Mouse (Mus musculus) limb, embryonic 12.5 days (tissue): ENCODE results near the gene Tacr1. TPM values are rescaled to one million over a fixed set of nuclear protein-coding genes. Genes with fewer than 3 reads are reported as not detected.

Source experiments
- ATAC-seq: fragments of 200-750 bp; cut with Nextera tagmentation; 2 replicates; pipeline ENCODE4 v1.8.0; 2017; ENCODE audit warnings: low read depth, moderate TSS enrichment; ENCODE audit not compliant: insufficient number of reproducible peaks, insufficient read depth, low FRiP score, low TSS enrichment
- H3K27ac ChIP-seq: fragments of 300-500 bp; sonication (generic); 2 replicates; pipeline ENCODE4 v1.5.1; 2016; ENCODE audit warnings: mild to moderate bottlenecking, moderate library complexity
- H3K27me3 ChIP-seq: fragments of 300-500 bp; sonication (generic); 2 replicates; pipeline ENCODE4 v1.6.1; 2016; ENCODE audit warnings: mild to moderate bottlenecking, moderate library complexity
- H3K36me3 ChIP-seq: fragments of 300-500 bp; sonication (generic); 2 replicates; pipeline ENCODE4 v1.6.1; 2016; ENCODE audit warnings: mild to moderate bottlenecking, moderate library complexity
- H3K4me1 ChIP-seq: fragments of 300-500 bp; sonication (generic); replicated peaks from 2 replicates; pipeline ENCODE4 v1.6.1; 2016
- H3K4me2 ChIP-seq: fragments of 300-500 bp; sonication (generic); 2 replicates; pipeline ENCODE4 v1.6.1; 2016; ENCODE audit warnings: mild to moderate bottlenecking, moderate library complexity
- H3K4me3 ChIP-seq: fragments of 300-500 bp; sonication (generic); replicated peaks from 2 replicates; pipeline ENCODE4 v1.5.1; 2016; ENCODE audit warnings: mild to moderate bottlenecking
- H3K9ac ChIP-seq: fragments of 300-500 bp; sonication (generic); replicated peaks from 2 replicates; pipeline ENCODE4 v1.6.1; 2016; ENCODE audit warnings: mild to moderate bottlenecking, moderate library complexity
- H3K9me3 ChIP-seq: fragments of 300-500 bp; sonication (generic); 2 replicates; pipeline ENCODE4 v1.6.1; 2016; ENCODE audit warnings: mild to moderate bottlenecking, moderate library complexity
- WGBS: fragments of 180-500 bp; shearing (Covaris S2); methylation state at CpG from one replicate; pipeline ENCODE4 v1.1.7; 2016; 5-methylcytosine and 5-hydroxymethylcytosine counted together
- polyA plus RNA-seq: library from polyadenylated mRNA; unstranded; fragments of >200 nt; fragmentation: Nextera tagmentation; extraction: Ambion mirVana; gene quantifications from 2 replicates; pipeline ENCODE4 v1.2.1, GENCODE M21; 2016

Gene Tacr1
- polyA plus RNA-seq, 1 experiment from 2014 or later = 0.18 TPM

DNA sequence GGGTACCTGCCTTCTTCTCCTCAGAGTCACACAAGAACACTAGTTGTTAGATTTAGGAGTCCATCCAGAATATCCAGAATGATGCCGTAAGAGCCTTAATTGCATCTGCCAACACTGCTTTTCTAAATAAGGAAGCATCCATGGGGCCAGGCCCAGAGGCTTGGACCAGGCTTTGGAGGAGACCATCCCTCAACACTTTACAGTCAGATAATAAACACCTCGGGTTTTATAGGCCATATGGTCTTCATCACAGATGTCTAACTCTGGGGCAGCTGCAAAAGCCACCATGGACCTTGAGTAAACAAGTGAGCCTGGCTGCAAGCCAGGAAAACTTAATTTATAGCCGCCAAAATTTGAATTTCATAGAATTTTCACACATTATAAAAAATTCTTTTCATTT lies 53.1 kb downstream of the Tacr1 start:
- peak; percentile 90 for ATAC-seq
- H3K27me3 ChIP-seq = peaks cover 58% of the 10 kb centered on the region

DNA sequence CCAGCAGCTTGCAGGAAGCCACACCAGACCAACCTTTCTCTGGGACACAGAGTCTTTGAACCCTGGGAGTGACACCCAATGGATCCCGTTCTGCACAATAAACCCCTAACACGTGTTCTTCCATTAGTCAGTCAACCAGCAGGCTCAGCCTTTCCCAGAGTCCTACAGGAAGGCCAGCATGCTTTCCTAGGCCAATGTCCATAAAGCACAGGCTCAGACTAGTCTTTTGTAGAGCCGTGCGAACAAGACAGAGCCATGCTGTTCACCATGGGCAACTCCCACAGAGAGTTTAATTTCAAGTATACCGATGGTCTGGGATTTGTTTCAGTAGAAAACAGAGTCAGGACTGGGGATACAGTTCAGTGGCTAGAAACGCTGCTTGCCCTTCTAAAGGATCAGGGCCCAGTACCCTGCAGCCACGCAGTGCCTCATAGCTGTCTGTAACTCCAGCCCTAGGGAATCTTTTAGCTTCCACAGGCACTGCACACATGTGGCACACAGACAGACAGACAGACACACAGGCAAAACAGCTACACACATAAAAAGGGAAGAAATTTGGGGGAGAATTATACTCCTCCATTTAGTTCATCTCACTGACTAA lies 55.1 kb downstream of the Tacr1 start:
- no peak overlapping the region for H3K4me2 ChIP-seq
- no peak overlapping the region for H3K27ac ChIP-seq
- peaks cover 58% of the 10 kb centered on the region for H3K27me3 ChIP-seq
- no peak overlapping the region for H3K9ac ChIP-seq
- H3K4me3 ChIP-seq = no peak overlapping the region
- 0 out of 2 replicates have a peak, but pooled peaks have one; percentile 34 for ATAC-seq
- 50% methylated on average over 7 of the region's 7 CpGs for WGBS
- no peaks in the 10 kb centered on the region for H3K36me3 ChIP-seq
- peaks cover 27% of the 10 kb centered on the region for H3K4me1 ChIP-seq
- H3K9me3 ChIP-seq = no peaks in the 10 kb centered on the region

More for the DNA sequence above, 53.1 kb downstream of the Tacr1 start:
- H3K36me3 ChIP-seq = no peaks in the 10 kb centered on the region
- H3K4me3 ChIP-seq = no peak overlapping the region
- H3K9ac ChIP-seq = no peak overlapping the region
- H3K4me1 ChIP-seq = peaks cover 27% of the 10 kb centered on the region
- no peak overlapping the region for H3K4me2 ChIP-seq
- H3K27ac ChIP-seq = no peak overlapping the region
- no peaks in the 10 kb centered on the region for H3K9me3 ChIP-seq
- WGBS = 9% methylated on average over 3 of the region's 3 CpGs

DNA sequence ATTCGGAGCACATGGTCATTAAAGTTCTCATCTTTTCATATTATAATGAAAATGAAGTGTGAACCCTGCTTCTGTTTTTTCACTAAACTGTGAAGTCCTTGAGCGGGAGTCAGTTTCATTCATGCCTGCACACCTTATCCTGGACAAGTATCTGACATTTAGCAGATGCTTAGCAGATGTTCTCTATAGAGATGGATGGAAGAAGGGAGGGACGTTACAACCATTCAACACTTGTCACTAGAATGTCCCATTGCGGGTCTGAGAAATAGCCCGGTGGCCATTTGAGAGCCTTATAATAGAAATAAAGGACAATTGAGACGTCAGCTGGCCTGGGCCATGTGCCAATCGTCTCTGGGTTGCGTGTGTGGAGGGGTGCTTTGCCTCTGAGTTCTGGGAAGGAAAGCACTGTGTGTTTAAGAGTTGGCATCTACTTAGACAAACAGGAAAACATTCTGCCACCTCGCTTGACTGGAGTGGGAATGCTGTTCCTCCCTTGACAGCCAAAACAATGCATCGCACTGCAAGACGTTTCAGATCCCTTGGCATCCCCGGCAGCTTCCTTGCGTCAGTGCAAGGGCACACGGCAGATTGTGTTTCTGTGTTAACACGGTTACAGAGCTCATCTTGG lies 56.7 kb downstream of the Tacr1 start:
- Histone ChIP-seq H3K4me2 (no peak overlapping the region), H3K4me3 (no peak overlapping the region), H3K9ac (no peak overlapping the region), H3K9me3 (no peaks in the 10 kb centered on the region), H3K27me3 (peaks cover 45% of the 10 kb centered on the region), H3K36me3 (no peaks in the 10 kb centered on the region), H3K4me1 (peaks cover 27% of the 10 kb centered on the region), H3K27ac (no peak overlapping the region)
- no peak for ATAC-seq
- 78% methylated on average over 15 of the region's 15 CpGs for WGBS

DNA sequence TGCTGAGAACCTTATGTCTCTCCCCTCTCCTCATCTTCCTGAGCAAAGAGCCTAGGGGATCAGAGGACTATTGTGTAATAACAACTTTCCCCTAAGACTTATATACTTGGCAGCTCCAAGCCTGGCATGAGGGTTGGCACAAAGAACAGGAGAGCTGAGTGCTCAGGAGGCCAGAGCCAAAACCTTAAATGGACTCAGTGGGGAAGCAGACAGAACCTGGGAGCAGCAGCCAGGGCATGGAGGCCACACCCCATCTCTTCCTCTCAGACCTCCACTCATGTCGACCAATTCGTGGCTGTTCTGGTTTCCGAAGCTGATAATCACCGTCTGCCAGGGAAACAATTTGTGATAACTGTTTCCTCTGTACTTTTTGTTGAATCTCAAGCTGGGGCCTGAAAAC lies 61.0 kb downstream of the Tacr1 start:
- whole genome bisulfite sequencing = 78% methylated on average over 4 of the region's 4 CpGs
- Histone ChIP-seq H3K4me1 (no peaks in the 10 kb centered on the region), H3K4me3 (no peak overlapping the region), H3K9me3 (no peaks in the 10 kb centered on the region), H3K9ac (no peak overlapping the region), H3K27me3 (peaks cover 38% of the 10 kb centered on the region), H3K27ac (no peak overlapping the region), H3K4me2 (no peak overlapping the region), H3K36me3 (no peaks in the 10 kb centered on the region)
- no peak for ATAC-seq

DNA sequence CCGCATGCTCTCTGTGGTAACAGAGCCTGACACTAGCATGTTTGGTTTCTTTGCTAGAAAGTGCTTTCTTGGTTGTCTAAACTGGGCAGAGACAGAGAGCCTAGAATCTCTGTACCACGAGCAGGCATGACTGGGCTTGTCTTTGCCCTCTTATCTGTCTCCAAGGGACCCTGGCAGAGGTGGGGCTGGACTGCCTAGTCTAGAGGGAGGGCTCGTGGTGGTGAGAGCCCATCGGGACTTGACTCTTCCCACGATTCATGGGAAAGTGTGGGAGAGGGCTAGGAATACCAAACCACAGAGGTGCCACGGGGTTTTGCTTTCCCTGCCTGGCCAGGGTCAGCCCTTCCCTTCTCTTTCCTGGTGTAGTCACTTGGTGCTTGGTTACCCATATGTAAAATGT lies 72.3 kb downstream of the Tacr1 start:
- Histone ChIP-seq H3K27ac (no peak overlapping the region), H3K4me2 (no peak overlapping the region), H3K36me3 (no peaks in the 10 kb centered on the region), H3K9ac (no peak overlapping the region), H3K4me3 (no peak overlapping the region), H3K9me3 (no peaks in the 10 kb centered on the region), H3K27me3 (no peaks in the 10 kb centered on the region), H3K4me1 (no peaks in the 10 kb centered on the region)
- no peak for ATAC-seq
- WGBS = 76% methylated on average over 6 of the region's 6 CpGs

DNA sequence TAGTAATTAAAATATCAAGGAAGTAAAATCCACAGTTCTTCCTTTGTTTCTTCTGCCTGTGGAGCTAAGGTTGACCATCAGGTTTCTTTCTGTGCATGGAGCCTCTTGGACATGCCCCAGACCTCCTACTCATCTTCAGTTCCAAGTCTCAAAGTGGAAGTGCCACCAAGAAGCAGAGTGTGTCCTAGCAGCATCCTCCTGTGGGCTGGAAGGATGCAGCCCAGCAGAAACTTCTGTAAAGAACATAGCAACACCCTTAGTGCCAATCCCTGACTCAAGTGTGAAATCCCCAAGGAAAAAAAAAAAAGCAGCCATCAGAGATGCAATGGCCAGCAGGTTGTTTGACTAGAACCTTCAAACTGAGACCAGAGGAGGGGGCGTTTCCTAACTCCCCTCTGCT lies 81.7 kb downstream of the Tacr1 start:
- no peaks in the 10 kb centered on the region for H3K36me3 ChIP-seq

DNA sequence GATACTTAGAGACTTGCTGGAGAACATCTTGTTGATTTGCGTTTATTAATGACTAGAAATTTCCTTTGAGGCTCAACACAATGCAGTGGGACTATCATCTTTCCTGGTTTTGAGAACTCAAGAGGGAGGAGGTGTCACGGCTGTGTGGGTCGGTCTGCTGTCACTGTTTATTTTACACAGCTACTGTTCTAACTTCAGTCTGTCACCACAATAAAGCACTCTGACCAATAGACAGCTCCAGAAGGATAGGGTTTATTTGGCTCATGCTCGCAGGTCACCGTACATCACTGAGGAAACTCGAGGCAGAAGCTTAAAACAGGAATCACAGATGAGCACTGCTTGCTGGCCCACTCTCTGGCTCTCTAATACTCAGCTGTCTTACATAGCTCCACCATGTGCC lies 92.3 kb downstream of the Tacr1 start:
- Histone ChIP-seq H3K4me1 (no peaks in the 10 kb centered on the region), H3K4me2 (no peak overlapping the region), H3K27me3 (no peaks in the 10 kb centered on the region), H3K36me3 (no peaks in the 10 kb centered on the region), H3K27ac (no peak overlapping the region), H3K9me3 (0 out of 2 replicates have a peak, but pooled peaks cover 3% of the 10 kb centered on the region), H3K9ac (no peak overlapping the region), H3K4me3 (no peak overlapping the region)
- WGBS = 71% methylated on average over 6 of the region's 6 CpGs
- no peak for ATAC-seq

More for the DNA sequence above, 81.7 kb downstream of the Tacr1 start:
- WGBS = 88% methylated on average over 1 of the region's 1 CpGs
- Histone ChIP-seq H3K9me3 (no peaks in the 10 kb centered on the region), H3K4me2 (no peak overlapping the region), H3K4me3 (no peak overlapping the region), H3K27me3 (no peaks in the 10 kb centered on the region), H3K9ac (no peak overlapping the region), H3K4me1 (no peaks in the 10 kb centered on the region), H3K27ac (no peak overlapping the region)
- ATAC-seq = no peak

DNA sequence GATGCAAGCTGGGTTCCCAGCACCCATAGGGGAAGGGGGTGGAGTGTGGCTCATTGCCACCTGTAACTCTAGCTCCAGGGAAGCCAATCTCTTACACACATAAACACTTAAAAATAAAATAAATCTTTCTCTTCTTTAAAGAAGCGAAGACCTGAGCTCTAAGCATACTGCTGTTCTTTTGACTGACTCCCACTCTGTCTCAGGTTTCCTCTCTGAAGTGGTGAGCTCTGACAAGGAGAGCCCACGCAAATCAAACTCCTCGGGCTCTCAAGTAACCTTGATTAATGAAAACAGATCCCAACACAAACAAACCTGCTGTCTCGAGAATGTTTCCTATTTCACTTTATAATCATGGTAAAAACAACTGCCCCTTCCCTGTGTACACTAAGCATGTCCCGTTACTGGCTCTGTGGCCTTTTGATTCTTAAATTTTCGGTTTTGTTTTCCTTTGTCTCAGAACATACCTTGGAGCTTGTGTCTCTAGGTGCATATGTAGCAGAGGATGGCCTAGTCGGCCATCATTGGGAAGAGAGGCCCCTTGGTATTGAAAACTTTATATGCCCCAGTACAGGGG lies 108.8 kb downstream of the Tacr1 start:
- H3K27ac ChIP-seq = no peak overlapping the region
- H3K9ac ChIP-seq = no peak overlapping the region
- no peak for ATAC-seq
- H3K4me2 ChIP-seq = no peak overlapping the region
- H3K36me3 ChIP-seq = no peaks in the 10 kb centered on the region
- no peaks in the 10 kb centered on the region for H3K27me3 ChIP-seq
- H3K4me3 ChIP-seq = no peak overlapping the region
- no peaks in the 10 kb centered on the region for H3K4me1 ChIP-seq
- WGBS = 52% methylated on average over 7 of the region's 7 CpGs
- H3K9me3 ChIP-seq = no peaks in the 10 kb centered on the region

DNA sequence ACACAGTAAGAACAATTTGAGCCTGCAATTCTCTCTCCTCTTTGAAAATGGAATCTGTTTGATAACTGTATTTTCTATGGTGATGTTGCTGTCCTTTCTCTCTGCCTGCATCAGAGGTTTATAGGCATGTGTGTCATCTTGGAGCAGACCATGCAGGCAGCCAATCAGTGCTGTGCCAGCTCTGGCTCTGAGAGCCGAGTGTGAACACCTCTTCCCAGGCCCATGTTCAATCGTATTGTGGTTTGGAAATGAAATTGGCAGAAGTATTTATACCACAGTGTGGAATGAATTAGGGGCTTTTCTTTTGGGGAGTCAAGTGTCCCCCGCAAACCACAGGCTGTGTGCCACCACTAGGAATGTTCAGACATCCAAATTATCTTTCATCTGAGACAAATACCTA lies 117.5 kb downstream of the Tacr1 start:
- Histone ChIP-seq H3K36me3 (no peaks in the 10 kb centered on the region), H3K27ac (no peak overlapping the region), H3K4me2 (no peak overlapping the region), H3K4me1 (no peaks in the 10 kb centered on the region), H3K9me3 (no peaks in the 10 kb centered on the region), H3K27me3 (no peaks in the 10 kb centered on the region), H3K4me3 (no peak overlapping the region), H3K9ac (no peak overlapping the region)
- 78% methylated on average over 3 of the region's 3 CpGs for WGBS
- ATAC-seq = no peak

DNA sequence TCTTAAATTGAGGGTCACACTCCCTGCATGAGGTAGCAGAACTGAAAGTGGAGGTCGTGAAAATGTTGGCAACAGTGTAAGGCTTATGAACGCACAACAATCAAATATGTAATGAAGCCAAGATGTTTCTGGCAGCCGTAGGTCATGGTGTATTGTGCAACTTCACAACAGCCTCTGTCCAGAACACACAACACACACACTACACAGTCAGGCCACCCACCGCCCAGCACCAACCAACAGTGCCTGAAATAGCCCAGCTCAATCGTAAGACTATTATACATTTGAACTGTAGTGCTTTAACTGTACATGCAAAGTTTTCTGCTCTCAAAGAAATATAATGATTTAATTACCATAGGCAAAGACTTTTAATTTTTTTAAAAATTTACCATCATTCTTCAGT lies 120.4 kb downstream of the Tacr1 start:
- Histone ChIP-seq H3K9ac (no peak overlapping the region), H3K4me1 (peaks cover 11% of the 10 kb centered on the region; the same call in 1 of the 2 replicates), H3K9me3 (no peaks in the 10 kb centered on the region), H3K4me2 (no peak overlapping the region), H3K36me3 (no peaks in the 10 kb centered on the region), H3K27ac (no peak overlapping the region), H3K27me3 (no peaks in the 10 kb centered on the region), H3K4me3 (no peak overlapping the region)
- WGBS = 78% methylated on average over 5 of the region's 5 CpGs
- ATAC-seq = no peak

DNA sequence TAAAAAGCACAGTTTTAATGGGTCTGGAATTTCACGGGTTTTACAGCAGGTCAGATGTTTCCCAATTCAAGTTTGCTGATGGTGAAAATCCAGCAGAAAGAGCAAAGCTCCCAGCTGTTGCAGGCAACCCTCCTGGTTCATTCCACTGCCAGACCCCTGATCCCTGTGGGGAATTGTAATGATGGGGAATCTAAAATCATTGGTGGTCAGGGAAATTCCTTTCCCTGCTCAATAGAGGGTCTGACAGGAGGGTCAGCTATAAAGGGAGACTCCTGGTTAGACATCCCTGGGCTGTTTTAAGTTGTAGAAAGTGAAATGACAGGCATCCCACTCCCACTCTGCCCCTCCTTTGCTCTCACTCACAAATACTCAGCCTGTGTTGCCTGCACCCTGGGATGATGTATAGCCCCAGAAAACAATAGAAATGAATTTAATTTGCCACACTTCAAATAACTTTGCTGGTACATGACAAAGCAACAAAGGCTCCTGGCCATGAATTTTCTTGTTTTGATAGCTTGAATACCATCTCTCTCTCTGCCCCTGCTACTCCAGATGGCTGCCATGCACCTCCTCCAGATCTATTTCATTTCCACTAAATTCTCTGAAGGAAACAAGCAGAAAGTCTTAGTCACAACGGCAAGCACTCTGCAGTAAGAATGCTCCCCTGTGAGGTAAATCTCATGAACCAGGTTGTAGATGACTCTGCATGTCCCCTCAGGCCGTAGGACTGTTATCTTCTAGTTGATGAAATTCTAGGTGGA lies 123.2 kb downstream of the Tacr1 start:
- peaks cover 11% of the 10 kb centered on the region; the same call in 1 of the 2 replicates for H3K4me1 ChIP-seq
- peak; percentile 10; the same call in 1 of the 2 replicates for ATAC-seq
- no peak overlapping the region for H3K4me3 ChIP-seq
- H3K9me3 ChIP-seq = no peaks in the 10 kb centered on the region
- H3K27ac ChIP-seq = no peak overlapping the region
- 40% methylated on average over 3 of the region's 3 CpGs for WGBS
- H3K36me3 ChIP-seq = no peaks in the 10 kb centered on the region
- no peak overlapping the region for H3K9ac ChIP-seq
- no peak overlapping the region for H3K4me2 ChIP-seq
- no peaks in the 10 kb centered on the region for H3K27me3 ChIP-seq
